ENCODE assay signal across 8 mouse cellular contexts in genomic region chr10:81570238-81570800, GRCm38 (mm10). TPM values are rescaled to one million over a fixed set of nuclear protein-coding genes. Genes with fewer than 3 reads are reported as not detected.
DNase-seq lines count a peak whose midpoint lies in the region; ATAC-seq and TF ChIP-seq lines count a peak whose summit lies in the region.

No protein-coding gene starts in this region.

- no peaks in the 10 kb centered on the region for H3K9me3 ChIP-seq in limb, embryonic 13.5 days
- no peaks in the 10 kb centered on the region for H3K9me3 ChIP-seq in stomach, postnatal 0 days (ENCODE audit: control insufficient read depth, low read length)

- intact Hi-C loops in gastrocnemius, adult 2 months (cut with DNase I): no loop called here

- H3K9ac ChIP-seq in limb, embryonic 13.5 days: no peak overlapping the region; the same call in 1 of the 2 replicates
- H3K9ac ChIP-seq in stomach, postnatal 0 days (ENCODE audit: low read length): peak overlapping the region; percentile 31

- peaks cover 78% of the 10 kb centered on the region for H3K4me1 ChIP-seq in limb, embryonic 13.5 days
- peaks cover 15% of the 10 kb centered on the region for H3K4me1 ChIP-seq in stomach, postnatal 0 days (replicated peaks; ENCODE audit: control insufficient read depth, insufficient read depth)

- H3K27me3 ChIP-seq in limb, embryonic 13.5 days: peaks cover 32% of the 10 kb centered on the region
- H3K27me3 ChIP-seq in stomach, postnatal 0 days (ENCODE audit: control insufficient read depth, insufficient read depth, low read length): no peaks in the 10 kb centered on the region

- TF ChIP-seq CTCF in gastrocnemius, adult 2 months (IDR thresholded peaks at IDR 0.05): no peak
- TF ChIP-seq CTCF in stomach, postnatal 0 days (IDR thresholded peaks at IDR 0.05; ENCODE audit: low read depth): no peak

- peak overlapping the region; percentile 88 for H3K4me3 ChIP-seq in gastrocnemius, adult 2 months
- peak overlapping the region; percentile 41 for H3K4me3 ChIP-seq in limb, embryonic 13.5 days
- peak overlapping the region; percentile 38 for H3K4me3 ChIP-seq in stomach, postnatal 0 days (ENCODE audit: low read depth, low read length)

- ATAC-seq in limb, embryonic 13.5 days (ENCODE audit: low FRiP score, low read depth): peak; percentile 5; the same call in 1 of the 2 replicates
- ATAC-seq in stomach, postnatal 0 days (ENCODE audit: low FRiP score, low TSS enrichment): no peak

- peak overlapping the region; percentile 68 for H3K4me2 ChIP-seq in limb, embryonic 13.5 days (replicated peaks)
- peak overlapping the region; percentile 69 for H3K4me2 ChIP-seq in stomach, postnatal 0 days (replicated peaks; ENCODE audit: low read depth)

- WGBS in limb, embryonic 13.5 days: 0% methylated on average over 9 of the region's 11 CpGs
- WGBS in stomach, postnatal 0 days: 9% methylated on average over 8 of the region's 11 CpGs

- peaks cover 23% of the 10 kb centered on the region for H3K36me3 ChIP-seq in limb, embryonic 13.5 days
- peaks cover 10% of the 10 kb centered on the region for H3K36me3 ChIP-seq in stomach, postnatal 0 days (ENCODE audit: control insufficient read depth, insufficient read depth, low read length)

- DNase-seq in gastrocnemius, adult 2 months: no peak
- DNase-seq in gastrocnemius, adult 8-10 months (ENCODE audit: low spot score in 2 of 2): no peak
- DNase-seq in thymus, postnatal 0 days (ENCODE audit: low spot score): peak; percentile 13
- DNase-seq in thymus, postnatal 25 days: no peak
- no peak for DNase-seq in stomach, postnatal 0 days (ENCODE audit: low spot score)
- DNase-seq in right cerebral cortex, postnatal 4 days: no peak
- no peak for DNase-seq in frontal cortex, postnatal 14 days (ENCODE audit: low spot score in 2 of 2)

- H3K27ac ChIP-seq in gastrocnemius, adult 2 months: peak overlapping the region; percentile 97
- H3K27ac ChIP-seq in limb, embryonic 13.5 days: peak overlapping the region; percentile 92
- H3K27ac ChIP-seq in stomach, postnatal 0 days (replicated peaks): peak overlapping the region; percentile 56

- TF ChIP-seq EP300 in stomach, postnatal 0 days (optimal IDR thresholded peaks at IDR 0.05): no peak

RNA-seq across cellular contexts. Expression of gene Tle2, which starts 4.0 kb away (rescaled TPM):
- total RNA-seq in gastrocnemius, adult 2 months (2021): 1 to 10 TPM; 5.6 to 7.3 TPM
- total RNA-seq in gastrocnemius, adult 8-10 months (2022): 1 to 10 TPM; 3.1 to 4.3 (median 4.0) TPM
- 2.4 and 2.9 TPM in 2 replicates for polyA plus RNA-seq in thymus, postnatal 0 days (2015; fragmentation: Nextera tagmentation; extraction: Ambion mirVana)
- polyA plus RNA-seq in limb, embryonic 13.5 days (2015; fragmentation: Nextera tagmentation; extraction: Ambion mirVana): 68.8 and 69.8 TPM in 2 replicates
- polyA plus RNA-seq in stomach, postnatal 0 days (2015; fragmentation: Nextera tagmentation; extraction: Ambion mirVana): 4.8 and 6.9 TPM in 2 replicates

RNA-seq across cellular contexts. Expression of gene Aes, which starts 11.0 kb away (rescaled TPM):
- total RNA-seq in gastrocnemius, adult 2 months (2021): 100 to 1,000 TPM; 847 to 871 TPM
- 100 to 1,000 TPM; 851 to 988 (median 920) TPM for total RNA-seq in gastrocnemius, adult 8-10 months (2022)
- polyA plus RNA-seq in thymus, postnatal 0 days (2015; fragmentation: Nextera tagmentation; extraction: Ambion mirVana): 683 and 740 TPM in 2 replicates
- polyA plus RNA-seq in limb, embryonic 13.5 days (2015; fragmentation: Nextera tagmentation; extraction: Ambion mirVana): 477 and 492 TPM in 2 replicates
- polyA plus RNA-seq in stomach, postnatal 0 days (2015; fragmentation: Nextera tagmentation; extraction: Ambion mirVana): 429 and 495 TPM in 2 replicates

RNA-seq across cellular contexts. Expression of gene Gna11, which starts 25.3 kb away (rescaled TPM):
- 10 to 100 TPM; 25.7 to 30.3 TPM for total RNA-seq in gastrocnemius, adult 2 months (2021)
- 10 to 100 TPM; 26.2 to 30.7 (median 28.4) TPM for total RNA-seq in gastrocnemius, adult 8-10 months (2022)
- polyA plus RNA-seq in thymus, postnatal 0 days (2015; fragmentation: Nextera tagmentation; extraction: Ambion mirVana): 28.5 and 30.0 TPM in 2 replicates
- polyA plus RNA-seq in limb, embryonic 13.5 days (2015; fragmentation: Nextera tagmentation; extraction: Ambion mirVana): 89.8 and 89.9 TPM in 2 replicates
- 62.5 and 70.7 TPM in 2 replicates for polyA plus RNA-seq in stomach, postnatal 0 days (2015; fragmentation: Nextera tagmentation; extraction: Ambion mirVana)

RNA-seq across cellular contexts. Expression of gene Tle6, which starts 30.6 kb away (rescaled TPM):
- 1 to 10 TPM; 5.6 to 6.7 TPM for total RNA-seq in gastrocnemius, adult 2 months (2021)
- total RNA-seq in gastrocnemius, adult 8-10 months (2022): 1 to 10 TPM; 4.1 to 6.9 (median 5.3) TPM
- 3.7 and 4.8 TPM in 2 replicates for polyA plus RNA-seq in thymus, postnatal 0 days (2015; fragmentation: Nextera tagmentation; extraction: Ambion mirVana)
- 13.8 and 18.4 TPM in 2 replicates for polyA plus RNA-seq in limb, embryonic 13.5 days (2015; fragmentation: Nextera tagmentation; extraction: Ambion mirVana)
- polyA plus RNA-seq in stomach, postnatal 0 days (2015; fragmentation: Nextera tagmentation; extraction: Ambion mirVana): 7.6 and 8.9 TPM in 2 replicates

RNA-seq across cellular contexts. Expression of gene BC025920, which starts 35.8 kb away (rescaled TPM):
- total RNA-seq in gastrocnemius, adult 2 months (2021): 1 to 10 TPM; 2.5 to 3.9 TPM
- total RNA-seq in gastrocnemius, adult 8-10 months (2022): 1 to 10 TPM; 2.8 to 3.8 (median 3.0) TPM
- polyA plus RNA-seq in thymus, postnatal 0 days (2015; fragmentation: Nextera tagmentation; extraction: Ambion mirVana): 0.85 and 0.98 TPM in 2 replicates
- polyA plus RNA-seq in limb, embryonic 13.5 days (2015; fragmentation: Nextera tagmentation; extraction: Ambion mirVana): 1.3 and 1.5 TPM in 2 replicates
- polyA plus RNA-seq in stomach, postnatal 0 days (2015; fragmentation: Nextera tagmentation; extraction: Ambion mirVana): 0.24 and 0.35 TPM in 2 replicates

Comparison
In these comparisons a context has a peak if more than half of its experiments do, and no peak if none do; other contexts are left out.
1. H3K4me3 ChIP-seq: peak in every context shown above with its lines; median percentile 88 in gastrocnemius, adult 2 months; 41 in limb, embryonic 13.5 days; 38 in stomach, postnatal 0 days.